Mouse (Mus musculus) embryonic fibroblast, embryonic 13.5 days (primary cell): ENCODE measurements around the gene Nfix. TPM values are rescaled to one million over a fixed set of nuclear protein-coding genes. Genes with fewer than 3 reads are reported as not detected.
A peak's percentile ranks its signal among the peaks of the same experiment; 100 is the strongest.

Experiments
- H3K27ac ChIP-seq: 2 replicates; pipeline ENCODE4 v1.5.1; 2012; ENCODE audit warnings: low read length, control low read depth, inconsistent platforms; ENCODE audit not compliant: insufficient read depth
- H3K4me1 ChIP-seq: 2 replicates; pipeline ENCODE4 v1.6.1; 2011; ENCODE audit warnings: low read length; ENCODE audit not compliant: control insufficient read depth, insufficient read depth
- H3K4me3 ChIP-seq: 2 replicates; pipeline ENCODE4 v1.5.1; 2011; ENCODE audit warnings: mild to moderate bottlenecking, control low read depth, low read length; ENCODE audit not compliant: insufficient read depth
- CTCF ChIP-seq: IDR thresholded peaks from 2 replicates; pipeline ENCODE4 v1.5.1; 2011; ENCODE audit warnings: mild to moderate bottlenecking, control low read depth, low read length, moderate library complexity, borderline replicate concordance; ENCODE audit not compliant: insufficient read depth
- POLR2A ChIP-seq: IDR thresholded peaks from 2 replicates; pipeline ENCODE4 v1.6.1; 2011; ENCODE audit warnings: low read depth, mild to moderate bottlenecking, control low read depth, low read length, moderate library complexity
- polyA plus RNA-seq: library from polyadenylated mRNA; stranded (reverse); fragments of >200 nt; gene quantifications from 2 replicates; pipeline ENCODE4 v1.2.4, GENCODE M21; 2011; ENCODE audit warnings: low read depth; ENCODE audit not compliant: missing spikeins, insufficient read length

Gene Nfix
- polyA plus RNA-seq, 1 experiment = 236 TPM

DNA sequence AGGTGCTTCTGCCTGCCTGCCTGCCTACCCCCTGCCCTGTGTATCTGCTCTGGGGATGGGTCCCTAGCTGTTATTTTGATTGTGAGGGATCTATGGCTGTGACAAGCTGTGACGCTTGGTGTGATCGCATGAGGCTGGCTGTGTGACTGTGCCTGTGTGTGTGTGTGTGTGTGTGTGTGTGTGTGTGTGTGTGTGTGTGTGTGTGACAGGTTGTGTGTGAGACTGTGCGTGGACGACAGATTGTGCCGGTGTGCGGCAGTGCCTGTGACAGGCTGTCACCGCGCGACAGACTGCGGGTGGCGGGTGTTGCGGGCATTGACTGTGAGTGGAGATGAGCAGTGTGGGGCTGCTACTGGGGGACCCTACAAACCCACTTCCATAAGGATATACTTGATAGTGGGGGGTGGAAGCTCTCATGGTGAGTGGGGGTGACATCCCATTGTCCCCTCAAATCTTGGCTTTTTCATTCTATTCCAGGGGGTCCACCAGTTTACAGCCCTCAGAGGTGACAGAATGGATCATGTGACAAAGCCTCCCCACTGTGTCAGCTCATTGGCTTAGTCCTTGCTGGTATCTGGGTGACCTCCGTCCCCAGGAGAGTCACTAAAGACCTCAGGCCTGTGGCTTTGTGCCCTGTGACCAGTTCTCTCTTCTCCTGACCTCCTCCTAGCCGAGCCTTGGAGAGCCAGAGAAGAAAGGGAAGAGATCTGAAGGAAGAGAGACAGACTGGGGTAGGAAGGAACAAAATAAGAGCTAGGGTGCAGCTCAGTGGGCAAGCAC is 12.4 kb downstream of the Nfix start:
- H3K4me1 ChIP-seq = peaks cover 48% of the 10 kb centered on the region
- no peak for TF ChIP-seq CTCF

GRCm38 (mm10) chr8:84786801-84787467 is 13.2 kb downstream of the Nfix start:
- Histone ChIP-seq H3K4me3 (no peak overlapping the region), H3K27ac (peak overlapping the region; percentile 76), H3K4me1 (peaks cover 44% of the 10 kb centered on the region)
- TF ChIP-seq CTCF = no peak
- 0 out of 2 replicates have a peak, but pooled peaks have one; percentile 8 for TF ChIP-seq POLR2A

More for the DNA sequence above, 12.4 kb downstream of the Nfix start:
- H3K27ac ChIP-seq = peak overlapping the region; percentile 76
- H3K4me3 ChIP-seq = no peak overlapping the region

- Histone ChIP-seq H3K27ac (peak overlapping the region; percentile 88), H3K4me1 (peaks cover 51% of the 10 kb centered on the region), H3K4me3 (no peak overlapping the region)
- TF ChIP-seq POLR2A = peak; percentile 35
- TF ChIP-seq CTCF = no peak
Measured at GRCm38 (mm10) chr8:84785756-84786677, 14.1 kb downstream of the Nfix start.

- Histone ChIP-seq H3K4me3 (no peak overlapping the region), H3K4me1 (peaks cover 50% of the 10 kb centered on the region), H3K27ac (peak overlapping the region; percentile 88)
- TF ChIP-seq POLR2A (no peak), CTCF (no peak)
Measured at GRCm38 (mm10) chr8:84785506-84785755, 14.7 kb downstream of the Nfix start.

DNA sequence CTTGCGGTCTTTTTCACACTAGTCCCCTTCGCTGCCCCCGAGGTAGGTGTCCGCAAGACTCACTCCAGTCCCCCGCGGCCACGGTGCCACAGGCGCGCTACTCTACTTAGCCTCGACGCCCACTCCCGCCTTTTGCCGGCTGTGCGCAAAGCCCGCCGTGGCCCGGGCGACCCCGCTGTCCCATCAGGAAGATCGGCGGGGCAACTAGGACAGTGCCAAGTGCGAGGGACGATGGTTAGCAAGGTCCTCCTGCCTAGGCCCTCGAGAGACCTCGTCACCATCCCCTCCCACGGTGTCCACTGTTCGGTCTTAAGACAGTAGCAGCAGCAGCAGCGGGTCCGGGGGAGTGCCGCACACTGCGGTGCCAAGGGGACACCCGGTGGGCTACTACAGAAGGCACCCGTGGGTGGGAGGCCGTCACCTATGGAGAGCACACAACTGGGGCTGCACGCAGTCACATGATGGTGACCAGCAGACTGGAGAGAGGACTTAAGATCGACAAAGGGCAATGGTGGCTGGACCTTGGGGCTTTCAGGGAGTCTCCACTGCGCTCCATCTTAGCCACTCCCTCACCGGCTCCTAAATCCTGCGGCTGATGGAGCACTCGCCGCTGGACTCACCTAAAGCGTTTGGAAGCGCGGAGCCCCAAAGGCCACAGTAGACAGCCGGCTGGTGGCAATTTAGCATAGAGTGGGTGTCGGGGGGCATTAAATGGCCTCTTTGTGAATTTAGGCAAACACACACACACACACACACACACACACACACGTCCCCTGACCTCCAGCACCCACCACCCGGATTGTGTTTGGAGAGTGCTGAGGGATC is 15.3 kb downstream of the Nfix start:
- peak overlapping the region; percentile 23 for H3K4me3 ChIP-seq
- peak overlapping the region; percentile 88 for H3K27ac ChIP-seq
- H3K4me1 ChIP-seq = peaks cover 50% of the 10 kb centered on the region
- TF ChIP-seq POLR2A = no peak; the same call in 1 of the 2 replicates
- no peak for TF ChIP-seq CTCF

DNA sequence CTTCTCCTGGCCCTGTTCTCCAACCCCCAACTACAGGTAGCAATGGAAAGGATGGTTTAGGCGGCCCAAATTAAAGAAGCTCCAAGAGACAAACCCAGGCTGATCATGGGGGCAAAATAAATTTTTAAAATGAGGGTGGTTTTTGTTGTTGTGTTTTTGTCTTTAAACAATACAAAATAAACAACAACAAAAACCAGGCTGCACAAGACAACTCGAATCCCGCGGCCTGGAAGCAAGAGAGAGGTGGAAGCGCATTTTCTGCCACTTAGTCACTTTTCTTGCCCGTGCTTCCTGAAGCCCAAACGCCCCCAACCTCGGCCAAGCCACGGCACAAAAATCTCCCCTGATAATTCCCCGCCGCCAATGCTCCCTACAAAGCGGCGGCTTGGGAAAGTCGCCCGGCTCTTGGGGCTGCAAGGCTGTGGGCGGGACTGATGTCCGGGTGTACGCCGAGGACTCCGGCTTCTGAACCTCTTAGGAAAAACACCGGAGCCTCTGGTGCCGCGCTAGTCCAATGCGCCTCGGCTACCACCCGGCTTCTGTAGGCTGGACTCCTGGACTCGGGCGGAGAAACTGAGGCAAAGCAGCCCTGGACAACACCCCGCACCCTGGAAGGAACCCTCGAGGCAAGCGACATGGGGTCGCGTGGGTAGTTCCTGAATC is 16.1 kb downstream of the Nfix start:
- TF ChIP-seq CTCF = no peak
- no peak for TF ChIP-seq POLR2A
- Histone ChIP-seq H3K27ac (peak overlapping the region; percentile 88), H3K4me3 (peak overlapping the region; percentile 23), H3K4me1 (peaks cover 45% of the 10 kb centered on the region)

DNA sequence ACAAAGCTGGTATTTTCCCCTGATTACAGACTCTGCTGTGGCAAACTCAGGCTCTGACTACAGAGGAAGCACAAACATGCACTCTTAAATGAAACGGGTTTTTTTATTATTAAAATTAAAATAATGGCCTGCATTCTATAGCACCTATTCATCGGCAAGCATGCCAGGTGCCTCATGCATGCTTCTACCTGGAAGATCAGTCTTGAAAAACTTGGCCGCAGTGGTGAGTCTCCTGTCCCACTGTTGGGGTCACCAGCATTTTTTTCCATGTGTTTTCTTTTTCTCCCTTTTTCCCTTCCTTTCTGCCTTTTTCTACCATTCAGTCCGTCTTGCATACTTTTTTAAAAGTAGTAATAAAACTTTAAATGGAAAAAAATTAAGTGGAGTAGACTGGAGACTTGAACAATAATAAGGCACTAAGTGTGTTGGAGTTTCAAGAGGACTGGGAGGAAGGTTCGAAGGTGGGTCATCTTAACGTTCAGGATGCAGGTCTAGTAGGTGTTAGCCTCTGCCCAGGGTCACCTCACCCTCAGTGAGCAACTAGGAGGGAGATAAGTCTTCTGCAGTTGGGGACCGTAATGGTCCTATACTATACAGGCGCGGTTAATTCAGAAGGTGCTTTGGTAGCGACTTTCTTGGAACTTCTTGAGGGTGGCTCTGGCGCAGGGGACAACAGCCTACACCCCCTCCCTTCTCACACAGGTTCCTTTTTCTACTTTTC is 16.8 kb downstream of the Nfix start:
- no peak for TF ChIP-seq CTCF
- no peak for TF ChIP-seq POLR2A
- Histone ChIP-seq H3K4me1 (peaks cover 42% of the 10 kb centered on the region), H3K27ac (peak overlapping the region; percentile 88), H3K4me3 (no peak overlapping the region)

DNA sequence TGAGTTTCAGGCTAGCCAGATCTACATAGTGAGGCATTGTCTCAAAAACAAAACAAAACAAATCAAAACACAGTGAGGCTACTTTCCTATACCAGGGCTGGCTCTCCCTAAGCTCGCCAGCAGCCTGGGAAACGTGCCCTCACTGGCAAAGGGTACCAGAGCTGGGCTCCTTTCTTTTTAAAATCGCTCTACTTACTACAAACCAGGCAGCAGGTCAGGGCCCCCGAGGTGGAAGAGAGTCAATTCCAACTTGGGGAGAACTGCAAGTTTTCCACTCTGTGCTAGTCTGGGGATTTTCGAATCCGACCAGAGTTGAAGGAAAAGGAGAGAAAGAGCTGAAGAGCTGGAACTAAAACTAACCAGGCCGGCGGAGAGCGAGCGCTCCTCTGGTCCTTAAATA is 17.5 kb downstream of the Nfix start:
- H3K4me1 ChIP-seq = peaks cover 41% of the 10 kb centered on the region
- TF ChIP-seq POLR2A (no peak), CTCF (no peak)
- H3K27ac ChIP-seq = peak overlapping the region; percentile 60
- no peak overlapping the region for H3K4me3 ChIP-seq
